Mouse (Mus musculus) heart, postnatal 0 days (tissue): ENCODE data around the gene Rnf216.

ENCODE experiments used
- CTCF ChIP-seq: IDR thresholded peaks from 2 replicates; pipeline ENCODE4 v1.5.1; 2016; ENCODE audit warnings: antibody characterized with exemption, control low read depth, low read depth
- EP300 ChIP-seq: IDR thresholded peaks from 2 replicates; pipeline ENCODE4 v1.6.1; 2016; ENCODE audit warnings: antibody characterized with exemption, low read depth

- TF ChIP-seq EP300 = no peak
- TF ChIP-seq CTCF = no peak
These were observed 80.1 kb downstream of the Rnf216 start for GRCm38 (mm10) chr5:143032639-143033146.
